Mouse (Mus musculus) left cerebral cortex, adult 2 months (tissue): ENCODE results near the gene Stk36. TPM values are rescaled to one million over a fixed set of nuclear protein-coding genes. Genes with fewer than 3 reads are reported as not detected.
A peak's percentile ranks its signal among the peaks of the same experiment; 100 is the strongest.

Source experiments
- DNase-seq, 2 experiments: peaks; one replicate each; pipeline ENCODE4 v3.0.0; 2021 to 2022; ENCODE audit warnings: low spot score in 2 of 2, mixed read lengths in 1 of 2; ENCODE audit errors: extremely low spot score in 1 of 2
- H3K27ac ChIP-seq: fragments of 200-600 bp; 2 replicates; pipeline ENCODE4 v1.8.1; 2022
- H3K4me3 ChIP-seq: fragments of 200-600 bp; 2 replicates; pipeline ENCODE4 v1.8.1; 2022
- CTCF ChIP-seq: fragments of 200-600 bp; IDR thresholded peaks from 2 replicates; pipeline ENCODE4 v1.8.1; 2022; ENCODE audit warnings: antibody characterized with exemption, mild to moderate bottlenecking, moderate library complexity
- intact Hi-C: fragments of 180-260 bp; cut with DNase I; formaldehyde crosslinking; loops from one replicate; pipeline ENCODE4 v1.15.1; 2025
- total RNA-seq, 2 experiments: library from RNA; stranded (reverse); gene quantifications; 2 replicates each; pipeline ENCODE4 v1.2.3; 2021

Stk36 gene
- total RNA-seq, 2 experiments from 2014 or later, result 6.0 to 8.7 TPM

GRCm38 (mm10) chr1:74600501-74601266, 561 bp upstream of the Stk36 start:
- H3K4me3 ChIP-seq, result peak overlapping the region; percentile 77
- DNase-seq, result no peak
- TF ChIP-seq CTCF, result no peak
- peak overlapping the region; percentile 85 for H3K27ac ChIP-seq
- intact Hi-C loops, result loop anchor here (1.0 kb wide), 1 partner anchor 12 kb away; the partner anchor contains the start of genes Bcs1l and Zfp142

DNA sequence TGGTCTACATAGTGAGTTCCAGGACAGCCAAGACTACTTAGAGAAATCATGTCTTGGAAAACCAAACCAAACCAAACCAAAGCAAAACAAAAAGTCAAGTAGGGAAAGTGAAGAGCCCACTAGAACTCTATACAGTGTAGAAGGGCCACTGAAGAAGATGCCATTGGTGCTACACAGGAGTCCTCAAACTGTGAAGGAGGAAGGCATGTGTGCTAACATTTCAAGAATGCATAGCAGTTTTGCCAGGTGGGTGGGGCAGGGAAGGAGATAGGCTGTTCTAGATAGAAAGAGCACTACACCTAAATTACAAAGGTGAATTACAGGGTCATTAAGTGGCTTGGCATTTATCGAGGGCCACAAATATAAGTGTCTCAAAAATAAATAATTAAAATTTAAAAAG, 22.9 kb downstream of the Stk36 start:
- intact Hi-C loops, result no loop called here
- Histone ChIP-seq H3K4me3 (no peak overlapping the region), H3K27ac (no peak overlapping the region)
- no peak for TF ChIP-seq CTCF
- no peak for DNase-seq

- TF ChIP-seq CTCF, result no peak
- Histone ChIP-seq H3K27ac (no peak overlapping the region), H3K4me3 (no peak overlapping the region)
- DNase-seq, result no peak
- intact Hi-C loops, result no loop called here
Measured at GRCm38 (mm10) chr1:74626076-74626475, 24.8 kb downstream of the Stk36 start.

DNA sequence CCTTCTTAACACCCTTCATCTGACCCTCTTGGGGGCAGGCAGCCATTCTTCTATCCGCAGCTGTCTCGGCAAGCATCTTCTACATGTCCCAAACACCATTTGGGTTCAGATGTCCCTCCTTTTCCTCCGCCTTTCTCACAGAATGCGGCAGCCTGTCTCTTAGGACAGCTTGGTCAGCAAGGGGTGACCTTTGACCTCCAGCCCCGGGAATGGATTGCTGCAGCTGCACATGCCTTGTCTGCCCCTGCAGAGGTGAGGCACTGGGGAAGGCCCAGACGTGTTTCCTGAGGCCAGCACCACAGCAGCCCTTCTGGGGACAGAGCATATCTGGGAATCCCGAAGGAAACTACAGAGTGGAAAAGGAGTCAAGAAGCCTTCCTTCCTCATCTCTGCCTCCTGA, 26.8 kb downstream of the Stk36 start:
- no peak for TF ChIP-seq CTCF
- no peak for DNase-seq
- no peak overlapping the region for H3K27ac ChIP-seq
- intact Hi-C loops, result no loop called here
- H3K4me3 ChIP-seq, result no peak overlapping the region

DNA sequence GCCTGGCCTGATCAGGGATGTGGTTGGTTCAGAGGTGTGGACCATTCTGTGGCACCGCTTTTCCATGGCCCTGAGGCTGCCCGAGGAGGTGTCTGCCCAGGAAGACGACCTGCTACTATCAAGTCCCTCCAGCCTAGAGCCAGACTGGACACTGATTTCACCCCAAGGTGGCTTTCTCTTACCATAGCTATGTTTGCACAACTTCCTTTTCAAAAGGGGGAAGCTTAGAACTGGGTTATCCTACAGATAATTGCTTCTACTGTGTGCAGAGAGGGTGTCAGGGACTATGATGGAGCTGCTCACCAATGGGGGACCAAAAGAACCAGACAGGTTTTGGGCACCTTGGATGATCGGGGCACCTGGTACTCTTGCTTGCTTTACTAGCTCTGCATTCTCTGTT, 31.5 kb downstream of the Stk36 start:
- no peak overlapping the region for H3K27ac ChIP-seq
- TF ChIP-seq CTCF, result no peak
- H3K4me3 ChIP-seq, result no peak overlapping the region
- no peak for DNase-seq
- intact Hi-C loops, result no loop called here

GRCm38 (mm10) chr1:74643524-74643923, 42.3 kb downstream of the Stk36 start:
- DNase-seq, result no peak
- Histone ChIP-seq H3K27ac (no peak overlapping the region), H3K4me3 (no peak overlapping the region)
- intact Hi-C loops, result no loop called here
- TF ChIP-seq CTCF, result no peak

GRCm38 (mm10) chr1:74643926-74644325, 42.7 kb downstream of the Stk36 start:
- no peak for DNase-seq
- Histone ChIP-seq H3K27ac (no peak overlapping the region), H3K4me3 (no peak overlapping the region)
- TF ChIP-seq CTCF, result peak; percentile 8; the same call in 1 of the 2 replicates
- intact Hi-C loops, result no loop called here

- DNase-seq, result peak; percentile 87 to 93
- peak; percentile 56 for TF ChIP-seq CTCF
- Histone ChIP-seq H3K27ac (peak within 1 kb of the TSS; percentile 91), H3K4me3 (peak within 1 kb of the TSS; percentile 98)
- intact Hi-C loops, result no loop called here
Measured at GRCm38 (mm10) chr1:74661448-74662195, 60.4 kb downstream of the Stk36 start, which contains the start of gene Ttll4. Gene Ttll4, plus strand, starts transcription at chr1:74661745.

DNA sequence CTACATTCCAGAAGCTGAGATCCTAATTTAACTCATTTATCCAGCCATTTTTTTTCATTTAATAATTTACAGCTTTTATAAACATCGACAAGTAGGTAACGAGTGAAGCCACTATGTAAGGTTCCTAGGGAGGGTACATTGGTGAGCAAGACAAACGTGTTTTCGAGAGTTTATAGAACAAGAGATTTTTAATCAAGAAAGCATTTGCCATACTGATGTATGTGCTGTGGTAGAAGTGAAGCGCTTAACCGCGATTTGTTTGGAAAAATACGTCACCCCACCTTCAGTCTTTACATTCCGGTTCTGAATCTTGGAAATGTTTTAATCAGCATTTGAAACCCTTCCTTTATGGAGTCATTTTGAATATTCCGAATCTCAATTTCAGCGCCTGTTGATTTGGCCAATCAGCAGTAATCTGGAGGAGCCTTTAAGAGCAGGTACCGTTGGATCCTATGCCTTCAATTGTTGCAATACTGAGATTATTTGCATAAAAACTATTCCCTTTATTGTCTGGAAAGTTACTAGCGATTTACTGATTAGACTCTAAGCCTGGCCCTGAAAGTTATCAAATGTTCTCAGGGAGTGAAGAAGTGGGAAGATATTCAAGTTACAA, 61.1 kb downstream of the Stk36 start:
- Histone ChIP-seq H3K27ac (peak overlapping the region; percentile 91), H3K4me3 (peak overlapping the region; percentile 98)
- intact Hi-C loops, result no loop called here
- DNase-seq, result no peak
- no peak for TF ChIP-seq CTCF

- H3K4me3 ChIP-seq, result no peak overlapping the region
- no peak overlapping the region for H3K27ac ChIP-seq
- intact Hi-C loops, result no loop called here
- TF ChIP-seq CTCF, result no peak
- DNase-seq, result no peak
Measured at GRCm38 (mm10) chr1:74665153-74665552, 63.9 kb downstream of the Stk36 start.

GRCm38 (mm10) chr1:74668371-74668770, 67.1 kb downstream of the Stk36 start:
- intact Hi-C loops, result no loop called here
- Histone ChIP-seq H3K4me3 (no peak overlapping the region), H3K27ac (no peak overlapping the region)
- no peak for DNase-seq
- TF ChIP-seq CTCF, result no peak

GRCm38 (mm10) chr1:74672731-74673130, 71.5 kb downstream of the Stk36 start:
- intact Hi-C loops, result no loop called here
- Histone ChIP-seq H3K4me3 (no peak overlapping the region), H3K27ac (no peak overlapping the region)
- DNase-seq, result no peak
- TF ChIP-seq CTCF, result no peak
